Mouse (Mus musculus): ENCODE data around the gene Izumo1.

- TF ChIP-seq CTCF (IDR thresholded peaks at IDR 0.05; ENCODE audit: insufficient read depth, low read depth, low read length) (no peak), POLR2A (IDR thresholded peaks at IDR 0.05; ENCODE audit: insufficient read depth, low read depth, low read length) (no peak)
Measured at GRCm38 (mm10) chr7:45665303-45666138, 43.9 kb downstream of the Izumo1 start.

All from olfactory bulb, adult 2 months (tissue).